Mouse (Mus musculus): Measurements from ENCODE around the gene Alg1. TPM values are rescaled to one million over a fixed set of nuclear protein-coding genes. Genes with fewer than 3 reads are reported as not detected.
A peak's percentile ranks its signal among the peaks of the same experiment; 100 is the strongest.

The Alg1 gene
- 36.7 and 38.6 TPM in 2 replicates for polyA plus RNA-seq (2015; fragmentation: Nextera tagmentation; extraction: Ambion mirVana)

- Histone ChIP-seq H3K4me1 (ENCODE audit: control insufficient read depth, insufficient read depth, low read length) (peaks cover 13% of the 10 kb centered on the region), H3K9me3 (ENCODE audit: control insufficient read depth, low read length) (no peaks in the 10 kb centered on the region), H3K9ac (ENCODE audit: low read depth, low read length) (peak within 1 kb of the TSS; percentile 86), H3K27me3 (replicated peaks; ENCODE audit: control insufficient read depth, insufficient read depth, low read length) (no peaks in the 10 kb centered on the region), H3K36me3 (ENCODE audit: control insufficient read depth, insufficient read depth, low read length) (no peaks in the 10 kb centered on the region), H3K4me3 (ENCODE audit: low read length) (peak within 1 kb of the TSS; percentile 93), H3K27ac (ENCODE audit: low read length) (no peak within 1 kb of the TSS; the same call in 1 of the 2 replicates), H3K4me2 (ENCODE audit: low read depth, low read length) (peak within 1 kb of the TSS; percentile 81)
- 1% methylated on average over 47 of the region's 47 CpGs for WGBS
- peak; percentile 97 for ATAC-seq
Measured at GRCm38 (mm10) chr16:5233418-5234313, at the start of gene Alg1. Alg1 (plus strand) TSS chr16:5233621.

GRCm38 (mm10) chr16:5184101-5184500 is 49.3 kb upstream of the Alg1 start:
- H3K27me3 ChIP-seq (replicated peaks; ENCODE audit: control insufficient read depth, insufficient read depth, low read length): no peaks in the 10 kb centered on the region
- H3K27ac ChIP-seq (ENCODE audit: low read length): no peak overlapping the region
- no peak overlapping the region for H3K9ac ChIP-seq (ENCODE audit: low read depth, low read length)
- no peak overlapping the region for H3K4me2 ChIP-seq (ENCODE audit: low read depth, low read length)
- H3K4me1 ChIP-seq (ENCODE audit: control insufficient read depth, insufficient read depth, low read length): no peaks in the 10 kb centered on the region
- WGBS: 55% methylated on average over 8 of the region's 8 CpGs
- ATAC-seq: no peak
- no peak overlapping the region for H3K4me3 ChIP-seq (ENCODE audit: low read length)
- H3K36me3 ChIP-seq (ENCODE audit: control insufficient read depth, insufficient read depth, low read length): no peaks in the 10 kb centered on the region
- no peaks in the 10 kb centered on the region for H3K9me3 ChIP-seq (ENCODE audit: control insufficient read depth, low read length)

- Histone ChIP-seq H3K9ac (ENCODE audit: low read depth, low read length) (no peak overlapping the region), H3K36me3 (ENCODE audit: control insufficient read depth, insufficient read depth, low read length) (no peaks in the 10 kb centered on the region), H3K27ac (ENCODE audit: low read length) (no peak overlapping the region), H3K9me3 (ENCODE audit: control insufficient read depth, low read length) (no peaks in the 10 kb centered on the region), H3K4me2 (ENCODE audit: low read depth, low read length) (no peak overlapping the region), H3K27me3 (replicated peaks; ENCODE audit: control insufficient read depth, insufficient read depth, low read length) (no peaks in the 10 kb centered on the region; the same call in 1 of the 2 replicates), H3K4me3 (ENCODE audit: low read length) (no peak overlapping the region), H3K4me1 (ENCODE audit: control insufficient read depth, insufficient read depth, low read length) (no peaks in the 10 kb centered on the region)
- ATAC-seq: no peak
- WGBS: 78% methylated on average over 5 of the region's 5 CpGs
Measured at GRCm38 (mm10) chr16:5184956-5185355, 48.5 kb upstream of the Alg1 start.

- Histone ChIP-seq H3K4me2 (ENCODE audit: low read depth, low read length) (no peak overlapping the region), H3K27me3 (replicated peaks; ENCODE audit: control insufficient read depth, insufficient read depth, low read length) (no peaks in the 10 kb centered on the region; the same call in 1 of the 2 replicates), H3K9me3 (ENCODE audit: control insufficient read depth, low read length) (no peaks in the 10 kb centered on the region), H3K9ac (ENCODE audit: low read depth, low read length) (no peak overlapping the region), H3K4me1 (ENCODE audit: control insufficient read depth, insufficient read depth, low read length) (no peaks in the 10 kb centered on the region), H3K27ac (ENCODE audit: low read length) (no peak overlapping the region), H3K36me3 (ENCODE audit: control insufficient read depth, insufficient read depth, low read length) (no peaks in the 10 kb centered on the region), H3K4me3 (ENCODE audit: low read length) (no peak overlapping the region)
- no peak for ATAC-seq
- 57% methylated on average over 7 of the region's 7 CpGs for WGBS
Measured at GRCm38 (mm10) chr16:5185691-5186090, 47.7 kb upstream of the Alg1 start.

GRCm38 (mm10) chr16:5186234-5186633 is 47.2 kb upstream of the Alg1 start:
- Histone ChIP-seq H3K4me1 (ENCODE audit: control insufficient read depth, insufficient read depth, low read length) (no peaks in the 10 kb centered on the region), H3K4me3 (ENCODE audit: low read length) (no peak overlapping the region), H3K4me2 (ENCODE audit: low read depth, low read length) (no peak overlapping the region), H3K27me3 (replicated peaks; ENCODE audit: control insufficient read depth, insufficient read depth, low read length) (no peaks in the 10 kb centered on the region; the same call in 1 of the 2 replicates), H3K36me3 (ENCODE audit: control insufficient read depth, insufficient read depth, low read length) (no peaks in the 10 kb centered on the region), H3K9me3 (ENCODE audit: control insufficient read depth, low read length) (no peaks in the 10 kb centered on the region), H3K9ac (ENCODE audit: low read depth, low read length) (no peak overlapping the region), H3K27ac (ENCODE audit: low read length) (no peak overlapping the region)
- WGBS: 78% methylated on average over 7 of the region's 7 CpGs
- no peak for ATAC-seq

- Histone ChIP-seq H3K27me3 (replicated peaks; ENCODE audit: control insufficient read depth, insufficient read depth, low read length) (no peaks in the 10 kb centered on the region), H3K9ac (ENCODE audit: low read depth, low read length) (no peak overlapping the region), H3K27ac (ENCODE audit: low read length) (no peak overlapping the region), H3K9me3 (ENCODE audit: control insufficient read depth, low read length) (no peaks in the 10 kb centered on the region), H3K36me3 (ENCODE audit: control insufficient read depth, insufficient read depth, low read length) (peaks cover 4% of the 10 kb centered on the region), H3K4me2 (ENCODE audit: low read depth, low read length) (no peak overlapping the region), H3K4me1 (ENCODE audit: control insufficient read depth, insufficient read depth, low read length) (no peaks in the 10 kb centered on the region), H3K4me3 (ENCODE audit: low read length) (no peak overlapping the region)
- 0 out of 2 replicates have a peak, but pooled peaks have one; percentile 31 for ATAC-seq
- WGBS: 31% methylated on average over 6 of the region's 6 CpGs
Measured at GRCm38 (mm10) chr16:5195080-5195479, 38.3 kb upstream of the Alg1 start.

- 15% methylated on average over 4 of the region's 4 CpGs for WGBS
- peak overlapping the region; percentile 77 for H3K9ac ChIP-seq (ENCODE audit: low read depth, low read length)
Measured at GRCm38 (mm10) chr16:5202681-5203080, 30.7 kb upstream of the Alg1 start.

GRCm38 (mm10) chr16:5203200-5203599 is 30.2 kb upstream of the Alg1 start:
- 0 out of 2 replicates have a peak overlapping the region, but pooled peaks have one; percentile 14 for H3K27ac ChIP-seq (ENCODE audit: low read length)
- peak overlapping the region; percentile 80 for H3K4me3 ChIP-seq (ENCODE audit: low read length)
- H3K9me3 ChIP-seq (ENCODE audit: control insufficient read depth, low read length): no peaks in the 10 kb centered on the region
- WGBS: 1% methylated on average over 36 of the region's 36 CpGs
- H3K9ac ChIP-seq (ENCODE audit: low read depth, low read length): peak overlapping the region; percentile 77
- peak overlapping the region; percentile 90 for H3K4me2 ChIP-seq (ENCODE audit: low read depth, low read length)
- H3K36me3 ChIP-seq (ENCODE audit: control insufficient read depth, insufficient read depth, low read length): peaks cover 4% of the 10 kb centered on the region; the same call in 1 of the 2 replicates
- peak; percentile 63 for ATAC-seq
- H3K27me3 ChIP-seq (replicated peaks; ENCODE audit: control insufficient read depth, insufficient read depth, low read length): no peaks in the 10 kb centered on the region
- H3K4me1 ChIP-seq (ENCODE audit: control insufficient read depth, insufficient read depth, low read length): no peaks in the 10 kb centered on the region; the same call in 1 of the 2 replicates

More at GRCm38 (mm10) chr16:5202681-5203080, 30.7 kb upstream of the Alg1 start:
- H3K4me3 ChIP-seq (ENCODE audit: low read length): peak overlapping the region; percentile 80
- no peaks in the 10 kb centered on the region; the same call in 1 of the 2 replicates for H3K4me1 ChIP-seq (ENCODE audit: control insufficient read depth, insufficient read depth, low read length)
- peak; percentile 4; the same call in 1 of the 2 replicates for ATAC-seq
- H3K27me3 ChIP-seq (replicated peaks; ENCODE audit: control insufficient read depth, insufficient read depth, low read length): no peaks in the 10 kb centered on the region
- H3K9me3 ChIP-seq (ENCODE audit: control insufficient read depth, low read length): no peaks in the 10 kb centered on the region
- H3K36me3 ChIP-seq (ENCODE audit: control insufficient read depth, insufficient read depth, low read length): peaks cover 4% of the 10 kb centered on the region
- H3K4me2 ChIP-seq (ENCODE audit: low read depth, low read length): peak overlapping the region; percentile 90
- H3K27ac ChIP-seq (ENCODE audit: low read length): no peak overlapping the region

GRCm38 (mm10) chr16:5203668-5204433 is 29.6 kb upstream of the Alg1 start, which contains the start of gene Nagpa:
Nagpa (minus strand) TSS chr16:5204012.
- 4% methylated on average over 40 of the region's 40 CpGs for WGBS
- Histone ChIP-seq H3K9me3 (ENCODE audit: control insufficient read depth, low read length) (no peaks in the 10 kb centered on the region), H3K4me2 (ENCODE audit: low read depth, low read length) (peak within 1 kb of the TSS; percentile 90), H3K27ac (ENCODE audit: low read length) (peak within 1 kb of the TSS; percentile 14; the same call in 1 of the 2 replicates), H3K4me1 (ENCODE audit: control insufficient read depth, insufficient read depth, low read length) (no peaks in the 10 kb centered on the region; the same call in 1 of the 2 replicates), H3K4me3 (ENCODE audit: low read length) (peak within 1 kb of the TSS; percentile 80), H3K36me3 (ENCODE audit: control insufficient read depth, insufficient read depth, low read length) (peaks cover 4% of the 10 kb centered on the region; the same call in 1 of the 2 replicates), H3K9ac (ENCODE audit: low read depth, low read length) (peak within 1 kb of the TSS; percentile 77), H3K27me3 (replicated peaks; ENCODE audit: control insufficient read depth, insufficient read depth, low read length) (no peaks in the 10 kb centered on the region)
- ATAC-seq: peak; percentile 89
